8 mouse cellular contexts compared by ENCODE assay signal in genomic region chr15:26795518-26795917, GRCm38 (mm10).
DNase-seq lines count a peak whose midpoint lies in the region; ATAC-seq and TF ChIP-seq lines count a peak whose summit lies in the region.

No protein-coding gene starts in this region.

- peak; percentile 61; the same call in 1 of the 2 replicates for ATAC-seq in stomach, embryonic 14.5 days (ENCODE audit: insufficient number of reproducible peaks, insufficient read depth, low FRiP score, low read depth)
- ATAC-seq in stomach, postnatal 0 days (ENCODE audit: low FRiP score, low TSS enrichment) = no peak
- peak; percentile 91 for ATAC-seq in hindbrain, embryonic 16.5 days

- no peak overlapping the region for H3K4me3 ChIP-seq in stomach, embryonic 14.5 days (ENCODE audit: low read depth, low read length)
- H3K4me3 ChIP-seq in stomach, postnatal 0 days (ENCODE audit: low read depth, low read length) = no peak overlapping the region
- no peak overlapping the region for H3K4me3 ChIP-seq in hindbrain, embryonic 16.5 days (ENCODE audit: low read length)

- H3K27me3 ChIP-seq in stomach, embryonic 14.5 days (ENCODE audit: control insufficient read depth, insufficient read depth, low read length) = no peaks in the 10 kb centered on the region
- H3K27me3 ChIP-seq in stomach, postnatal 0 days (ENCODE audit: control insufficient read depth, insufficient read depth, low read length) = no peaks in the 10 kb centered on the region
- H3K27me3 ChIP-seq in hindbrain, embryonic 16.5 days (replicated peaks; ENCODE audit: control insufficient read depth, insufficient read depth, low read length) = no peaks in the 10 kb centered on the region

- TF ChIP-seq CTCF in stomach, postnatal 0 days (IDR thresholded peaks at IDR 0.05; ENCODE audit: low read depth) = no peak

- WGBS in stomach, embryonic 14.5 days = 21% methylated on average over 6 of the region's 6 CpGs
- 37% methylated on average over 6 of the region's 6 CpGs for WGBS in stomach, postnatal 0 days
- 22% methylated on average over 6 of the region's 6 CpGs for WGBS in hindbrain, embryonic 16.5 days

- peaks cover 7% of the 10 kb centered on the region; the same call in 1 of the 2 replicates for H3K4me1 ChIP-seq in stomach, embryonic 14.5 days (ENCODE audit: control insufficient read depth, insufficient read depth, low read length)
- H3K4me1 ChIP-seq in stomach, postnatal 0 days (replicated peaks; ENCODE audit: control insufficient read depth, insufficient read depth) = no peaks in the 10 kb centered on the region
- peaks cover 3% of the 10 kb centered on the region for H3K4me1 ChIP-seq in hindbrain, embryonic 16.5 days (ENCODE audit: control insufficient read depth, insufficient read depth, low read depth, low read length)

- H3K9ac ChIP-seq in stomach, embryonic 14.5 days (replicated peaks; ENCODE audit: low read depth, low read length) = no peak overlapping the region
- H3K9ac ChIP-seq in stomach, postnatal 0 days (ENCODE audit: low read length) = no peak overlapping the region
- no peak overlapping the region for H3K9ac ChIP-seq in hindbrain, embryonic 16.5 days (ENCODE audit: low read depth, low read length)

- no peaks in the 10 kb centered on the region for H3K9me3 ChIP-seq in stomach, embryonic 14.5 days (ENCODE audit: control insufficient read depth, low read depth, low read length)
- H3K9me3 ChIP-seq in stomach, postnatal 0 days (ENCODE audit: control insufficient read depth, low read length) = no peaks in the 10 kb centered on the region
- no peaks in the 10 kb centered on the region for H3K9me3 ChIP-seq in hindbrain, embryonic 16.5 days (ENCODE audit: control insufficient read depth, low read length)

- H3K4me2 ChIP-seq in stomach, embryonic 14.5 days (replicated peaks; ENCODE audit: low read depth, low read length) = no peak overlapping the region
- no peak overlapping the region for H3K4me2 ChIP-seq in stomach, postnatal 0 days (replicated peaks; ENCODE audit: low read depth)
- no peak overlapping the region for H3K4me2 ChIP-seq in hindbrain, embryonic 16.5 days (ENCODE audit: low read length)

- no peak for DNase-seq in stomach, postnatal 0 days (ENCODE audit: low spot score)
- peak; percentile 65 for DNase-seq in mesoderm, embryonic 11.5 days (ENCODE audit: low read depth, low spot score)
- peak; percentile 16 for DNase-seq in telencephalon, adult 2 months (ENCODE audit: low read depth, low spot score)
- DNase-seq in spleen, postnatal 36 days (ENCODE audit: low spot score in 2 of 2) = no peak
- no peak for DNase-seq in gastrocnemius, postnatal 4 days (ENCODE audit: low spot score in 2 of 2)
- DNase-seq in ovary, postnatal 36 days (ENCODE audit: low spot score) = no peak

- no peak overlapping the region for H3K27ac ChIP-seq in stomach, embryonic 14.5 days (ENCODE audit: low read length)
- H3K27ac ChIP-seq in stomach, postnatal 0 days (replicated peaks) = no peak overlapping the region
- peak overlapping the region; percentile 45; the same call in 1 of the 2 replicates for H3K27ac ChIP-seq in hindbrain, embryonic 16.5 days (ENCODE audit: low read depth, low read length)

- TF ChIP-seq EP300 in stomach, postnatal 0 days (optimal IDR thresholded peaks at IDR 0.05) = no peak

- H3K36me3 ChIP-seq in stomach, embryonic 14.5 days (ENCODE audit: control insufficient read depth, insufficient read depth, low read length) = no peaks in the 10 kb centered on the region
- H3K36me3 ChIP-seq in stomach, postnatal 0 days (ENCODE audit: control insufficient read depth, insufficient read depth, low read length) = no peaks in the 10 kb centered on the region
- H3K36me3 ChIP-seq in hindbrain, embryonic 16.5 days (ENCODE audit: control insufficient read depth, insufficient read depth, low read length) = no peaks in the 10 kb centered on the region

Comparison
In these comparisons a context has a peak if more than half of its experiments do, and no peak if none do; other contexts are left out.
1. DNase-seq: peak in mesoderm, embryonic 11.5 days (single experiment) and telencephalon, adult 2 months (single experiment); none in stomach, postnatal 0 days (single experiment), spleen, postnatal 36 days (0 of 2), gastrocnemius, postnatal 4 days (0 of 2) and ovary, postnatal 36 days (single experiment).